Mouse (Mus musculus) limb, embryonic 15.5 days (tissue): Measurements from ENCODE around the gene Bub1b. TPM values are rescaled to one million over a fixed set of nuclear protein-coding genes. Genes with fewer than 3 reads are reported as not detected.

Experiments
- ATAC-seq: fragments of 200-750 bp; cut with Nextera tagmentation; 2 replicates; pipeline ENCODE4 v1.8.0; 2017; ENCODE audit warnings: low read depth, moderate TSS enrichment; ENCODE audit not compliant: insufficient number of reproducible peaks, low FRiP score, low TSS enrichment
- H3K27ac ChIP-seq: fragments of 300-500 bp; sonication (generic); 2 replicates; pipeline ENCODE4 v1.5.1; 2015; ENCODE audit warnings: moderate library complexity, mild to moderate bottlenecking, inconsistent platforms
- H3K27me3 ChIP-seq: fragments of 300-500 bp; sonication (generic); 2 replicates; pipeline ENCODE4 v1.6.1; 2015; ENCODE audit warnings: inconsistent platforms
- H3K36me3 ChIP-seq: fragments of 300-500 bp; sonication (generic); 2 replicates; pipeline ENCODE4 v1.6.1; 2015; ENCODE audit warnings: inconsistent platforms
- H3K4me1 ChIP-seq: fragments of 300-500 bp; sonication (generic); 2 replicates; pipeline ENCODE4 v1.6.1; 2015; ENCODE audit warnings: inconsistent platforms
- H3K4me2 ChIP-seq: fragments of 300-500 bp; sonication (generic); 2 replicates; pipeline ENCODE4 v1.6.1; 2015; ENCODE audit warnings: mild to moderate bottlenecking, inconsistent platforms
- H3K4me3 ChIP-seq: fragments of 300-500 bp; sonication (generic); 2 replicates; pipeline ENCODE4 v1.5.1; 2015; ENCODE audit warnings: mild to moderate bottlenecking, inconsistent platforms
- H3K9ac ChIP-seq: fragments of 300-500 bp; sonication (generic); 2 replicates; pipeline ENCODE4 v1.6.1; 2015; ENCODE audit warnings: inconsistent platforms
- H3K9me3 ChIP-seq: fragments of 300-500 bp; sonication (generic); 2 replicates; pipeline ENCODE4 v1.6.1; 2016; ENCODE audit warnings: inconsistent platforms
- WGBS: fragments of 180-500 bp; shearing (Covaris S2); methylation state at CpG from one replicate; pipeline ENCODE4 v1.1.7; 2015; 5-methylcytosine and 5-hydroxymethylcytosine counted together
- polyA plus RNA-seq: library from polyadenylated mRNA; unstranded; fragments of >200 nt; fragmentation: Nextera tagmentation; extraction: Ambion mirVana; gene quantifications from 2 replicates; pipeline ENCODE4 v1.2.1, GENCODE M21; 2015

The Bub1b gene
- polyA plus RNA-seq, 1 experiment from 2014 or later = 64.2 TPM

- WGBS = 81% methylated on average over 9 of the region's 9 CpGs
- Histone ChIP-seq H3K4me3 (no peak overlapping the region), H3K9me3 (no peaks in the 10 kb centered on the region), H3K27me3 (no peaks in the 10 kb centered on the region), H3K4me1 (no peaks in the 10 kb centered on the region), H3K9ac (no peak overlapping the region), H3K36me3 (no peaks in the 10 kb centered on the region), H3K27ac (no peak overlapping the region), H3K4me2 (no peak overlapping the region)
- no peak for ATAC-seq
Observed at GRCm38 (mm10) chr2:118572183-118572836, 25.7 kb upstream of the Bub1b start.

- H3K9ac ChIP-seq = no peak overlapping the region
- no peaks in the 10 kb centered on the region for H3K4me1 ChIP-seq
- H3K4me3 ChIP-seq = no peak overlapping the region
- H3K4me2 ChIP-seq = no peak overlapping the region
- no peaks in the 10 kb centered on the region for H3K27me3 ChIP-seq
- H3K36me3 ChIP-seq = no peaks in the 10 kb centered on the region
- ATAC-seq = no peak
- no peak overlapping the region for H3K27ac ChIP-seq
- H3K9me3 ChIP-seq = no peaks in the 10 kb centered on the region
- 76% methylated on average over 3 of the region's 3 CpGs for WGBS
Observed at GRCm38 (mm10) chr2:118573135-118573534, 24.9 kb upstream of the Bub1b start.

DNA sequence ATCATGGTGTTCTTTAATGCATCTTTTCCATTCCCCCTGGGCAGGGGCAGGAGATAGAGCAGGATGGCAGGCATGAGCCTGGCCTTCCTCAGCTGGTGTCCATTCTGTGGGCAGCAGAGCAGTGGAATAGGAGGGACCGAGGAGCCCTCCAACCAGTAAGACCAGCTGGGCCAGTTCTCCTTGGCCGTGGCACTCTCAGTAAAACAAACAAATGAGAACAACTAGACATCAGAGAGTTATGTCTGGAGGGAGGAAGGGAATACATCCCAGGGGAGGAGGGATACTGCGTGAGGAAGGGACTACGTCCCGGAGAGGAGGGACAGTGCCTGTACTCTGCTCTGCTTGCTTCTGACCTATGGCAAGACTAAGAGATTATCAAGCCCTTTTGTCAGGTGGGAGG lies 12.0 kb upstream of the Bub1b start:
- ATAC-seq = no peak
- WGBS = 64% methylated on average over 5 of the region's 5 CpGs
- H3K4me3 ChIP-seq = no peak overlapping the region

DNA sequence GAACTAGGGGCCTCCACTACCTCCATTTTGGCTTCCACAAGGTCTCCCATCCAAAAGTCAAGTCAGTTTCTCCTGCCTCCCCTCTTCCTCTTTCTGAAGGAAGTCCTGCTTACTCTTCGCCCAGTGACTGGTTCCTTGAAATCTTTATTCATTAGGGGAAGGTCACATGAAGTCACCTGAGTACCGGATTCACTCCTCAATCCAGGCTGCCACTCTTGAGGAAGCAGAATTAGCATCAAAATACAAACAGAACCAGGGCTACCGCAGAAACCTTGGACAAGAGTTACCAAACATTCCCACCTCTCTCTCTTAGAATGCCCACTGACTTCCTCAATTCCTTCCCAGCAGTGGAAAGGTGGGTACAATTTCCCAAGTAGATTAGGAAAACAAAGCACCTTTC lies 10.3 kb upstream of the Bub1b start:
- no peak overlapping the region for H3K4me3 ChIP-seq
- H3K4me1 ChIP-seq = no peaks in the 10 kb centered on the region
- no peak overlapping the region for H3K27ac ChIP-seq
- 62% methylated on average over 3 of the region's 3 CpGs for WGBS
- no peak overlapping the region for H3K9ac ChIP-seq
- no peak overlapping the region for H3K4me2 ChIP-seq
- no peaks in the 10 kb centered on the region for H3K9me3 ChIP-seq
- no peaks in the 10 kb centered on the region for H3K36me3 ChIP-seq
- H3K27me3 ChIP-seq = no peaks in the 10 kb centered on the region
- no peak for ATAC-seq

More for the DNA sequence above, 12.0 kb upstream of the Bub1b start:
- H3K27ac ChIP-seq = no peak overlapping the region
- H3K27me3 ChIP-seq = no peaks in the 10 kb centered on the region
- no peak overlapping the region for H3K4me2 ChIP-seq
- no peaks in the 10 kb centered on the region for H3K36me3 ChIP-seq
- H3K9ac ChIP-seq = no peak overlapping the region
- H3K4me1 ChIP-seq = no peaks in the 10 kb centered on the region
- H3K9me3 ChIP-seq = no peaks in the 10 kb centered on the region

DNA sequence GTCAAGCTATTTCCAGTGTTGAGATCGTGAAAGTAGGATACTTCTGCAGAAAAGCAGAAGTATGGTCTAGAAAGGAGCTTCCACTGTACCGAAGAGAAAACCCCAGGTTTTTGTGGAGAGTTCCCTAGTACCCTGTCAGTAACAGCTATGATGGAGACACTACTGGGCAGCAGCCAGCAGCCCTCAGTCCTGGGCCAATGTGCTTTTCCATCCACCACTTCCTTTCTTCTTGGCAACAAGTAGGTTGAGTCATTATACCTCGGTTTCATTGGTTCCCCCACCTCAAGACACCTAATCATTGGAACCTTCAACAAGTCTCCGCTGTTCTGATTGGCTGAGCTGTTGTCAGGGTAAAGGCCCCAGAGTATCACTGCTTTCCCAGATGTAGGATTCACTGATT lies 6.9 kb upstream of the Bub1b start:
- no peak overlapping the region for H3K27ac ChIP-seq
- H3K4me1 ChIP-seq = no peaks in the 10 kb centered on the region
- peak; percentile 71 for ATAC-seq
- H3K4me3 ChIP-seq = no peak overlapping the region
- no peaks in the 10 kb centered on the region for H3K27me3 ChIP-seq
- H3K9me3 ChIP-seq = no peaks in the 10 kb centered on the region
- no peaks in the 10 kb centered on the region for H3K36me3 ChIP-seq
- no peak overlapping the region for H3K4me2 ChIP-seq
- 73% methylated on average over 4 of the region's 4 CpGs for WGBS
- H3K9ac ChIP-seq = no peak overlapping the region

DNA sequence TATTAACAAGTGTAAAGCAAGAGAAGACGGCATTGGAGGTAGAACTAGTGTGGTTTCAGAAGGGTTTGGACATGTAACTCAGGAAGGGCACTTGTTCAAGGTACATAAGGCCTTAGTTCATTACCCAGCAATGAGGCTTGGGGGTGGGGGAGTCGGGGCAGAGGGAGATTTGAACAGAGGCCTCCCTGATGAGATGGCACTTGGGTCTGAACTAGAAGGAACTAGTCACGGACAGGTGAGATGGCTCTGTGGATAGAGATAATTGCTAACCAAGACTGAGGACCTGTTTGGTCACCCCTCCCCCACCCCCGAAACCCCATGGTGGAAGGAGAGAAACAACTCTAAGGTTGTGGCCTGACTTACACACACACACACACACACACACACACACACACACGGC lies 1.1 kb downstream of the Bub1b start:
- H3K36me3 ChIP-seq = peaks cover 26% of the 10 kb centered on the region; the same call in 1 of the 2 replicates
- no peak overlapping the region for H3K9ac ChIP-seq
- no peak overlapping the region for H3K27ac ChIP-seq
- H3K4me3 ChIP-seq = peak overlapping the region; percentile 70
- peak overlapping the region; percentile 81 for H3K4me2 ChIP-seq
- H3K4me1 ChIP-seq = peaks cover 20% of the 10 kb centered on the region
- 31% methylated on average over 5 of the region's 5 CpGs for WGBS
- H3K9me3 ChIP-seq = no peaks in the 10 kb centered on the region
- H3K27me3 ChIP-seq = no peaks in the 10 kb centered on the region
- no peak for ATAC-seq

GRCm38 (mm10) chr2:118601599-118602263 lies 3.7 kb downstream of the Bub1b start:
- Histone ChIP-seq H3K27me3 (no peaks in the 10 kb centered on the region), H3K4me2 (no peak overlapping the region), H3K4me1 (peaks cover 20% of the 10 kb centered on the region), H3K36me3 (peaks cover 49% of the 10 kb centered on the region), H3K4me3 (no peak overlapping the region), H3K9ac (no peak overlapping the region), H3K9me3 (no peaks in the 10 kb centered on the region), H3K27ac (no peak overlapping the region)
- no peak for ATAC-seq
- WGBS = 89% methylated on average over 18 of the region's 18 CpGs

DNA sequence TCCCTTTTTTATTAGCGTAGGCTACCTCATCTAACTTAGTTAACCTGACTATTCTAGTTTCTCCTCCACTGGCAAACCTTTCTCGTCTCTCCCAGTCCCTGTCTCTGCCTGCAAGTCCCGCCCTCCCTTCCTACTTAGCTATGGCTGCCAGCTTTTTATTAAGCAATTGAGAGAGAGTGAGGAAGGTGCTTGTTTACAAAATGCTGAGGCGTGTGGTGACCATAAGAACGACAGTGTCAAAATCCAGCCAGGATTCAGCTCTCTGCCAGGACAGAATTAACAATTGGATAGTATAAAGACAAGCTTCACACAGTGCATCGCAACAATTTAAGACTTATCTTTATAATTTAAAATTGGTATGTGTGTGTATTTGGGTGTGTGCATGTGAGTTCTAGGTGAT lies 6.1 kb downstream of the Bub1b start:
- Histone ChIP-seq H3K4me1 (peaks cover 11% of the 10 kb centered on the region), H3K9me3 (no peaks in the 10 kb centered on the region), H3K9ac (no peak overlapping the region), H3K4me3 (no peak overlapping the region), H3K27ac (no peak overlapping the region), H3K27me3 (no peaks in the 10 kb centered on the region), H3K4me2 (no peak overlapping the region), H3K36me3 (peaks cover 57% of the 10 kb centered on the region)
- no peak for ATAC-seq
- 85% methylated on average over 6 of the region's 6 CpGs for WGBS

- 87% methylated on average over 2 of the region's 2 CpGs for WGBS
Observed at GRCm38 (mm10) chr2:118606032-118606431, 8.0 kb downstream of the Bub1b start.

GRCm38 (mm10) chr2:118606976-118607375 lies 9.0 kb downstream of the Bub1b start:
- no peaks in the 10 kb centered on the region for H3K4me1 ChIP-seq
- H3K9ac ChIP-seq = no peak overlapping the region
- 80% methylated on average over 5 of the region's 5 CpGs for WGBS
- peaks cover 64% of the 10 kb centered on the region for H3K36me3 ChIP-seq
- H3K9me3 ChIP-seq = no peaks in the 10 kb centered on the region
- no peak overlapping the region for H3K4me3 ChIP-seq
- H3K27me3 ChIP-seq = no peaks in the 10 kb centered on the region
- ATAC-seq = no peak
- H3K4me2 ChIP-seq = no peak overlapping the region
- no peak overlapping the region for H3K27ac ChIP-seq

More at GRCm38 (mm10) chr2:118606032-118606431, 8.0 kb downstream of the Bub1b start:
- Histone ChIP-seq H3K4me2 (no peak overlapping the region), H3K9me3 (no peaks in the 10 kb centered on the region), H3K27ac (no peak overlapping the region), H3K36me3 (peaks cover 60% of the 10 kb centered on the region), H3K27me3 (no peaks in the 10 kb centered on the region), H3K4me1 (no peaks in the 10 kb centered on the region), H3K4me3 (no peak overlapping the region), H3K9ac (no peak overlapping the region)
- no peak for ATAC-seq

DNA sequence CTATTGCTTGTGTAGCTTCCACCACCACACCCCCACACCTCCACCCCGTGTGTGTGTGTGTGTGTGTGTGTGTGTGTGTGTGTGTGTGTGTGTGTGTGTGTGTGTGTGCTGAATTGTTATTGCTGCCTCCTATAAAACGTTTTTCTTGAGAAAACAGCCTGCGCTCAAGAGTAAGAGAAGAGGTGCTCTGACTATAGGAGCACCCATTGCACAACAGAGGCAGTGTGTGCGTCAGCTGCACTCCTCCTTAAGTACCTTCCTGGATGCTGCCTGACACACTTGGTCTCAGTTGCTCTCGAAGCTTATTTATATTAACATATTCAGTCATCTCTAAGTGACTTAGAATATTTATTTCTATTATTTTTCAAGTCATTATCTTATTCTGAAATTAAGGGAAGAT lies 20.0 kb downstream of the Bub1b start:
- no peak overlapping the region for H3K4me3 ChIP-seq
- H3K9ac ChIP-seq = no peak overlapping the region
- no peak for ATAC-seq
- no peak overlapping the region for H3K27ac ChIP-seq
- WGBS = 89% methylated on average over 5 of the region's 5 CpGs
- H3K36me3 ChIP-seq = peaks cover 77% of the 10 kb centered on the region
- H3K9me3 ChIP-seq = no peaks in the 10 kb centered on the region
- no peaks in the 10 kb centered on the region for H3K4me1 ChIP-seq
- no peak overlapping the region for H3K4me2 ChIP-seq
- no peaks in the 10 kb centered on the region for H3K27me3 ChIP-seq

DNA sequence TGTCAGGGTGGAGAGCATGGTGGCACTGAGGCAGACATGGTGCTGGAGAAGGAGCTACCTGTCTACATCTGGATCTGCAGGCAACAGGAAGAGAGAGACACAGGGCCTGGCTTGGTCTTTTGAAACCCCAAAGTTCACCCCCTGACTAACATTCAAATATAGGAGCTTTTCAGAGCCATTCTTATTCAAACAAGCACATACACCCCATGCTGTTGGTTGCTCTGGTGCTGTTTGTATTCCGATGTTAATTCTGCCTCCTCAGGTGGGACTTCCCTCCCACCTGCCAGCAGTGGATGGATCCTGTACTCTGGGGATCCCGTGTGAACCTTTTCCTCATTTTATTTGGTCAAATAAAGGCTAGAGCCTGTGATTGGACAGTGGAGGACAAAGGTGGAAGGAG lies 22.1 kb downstream of the Bub1b start:
- Histone ChIP-seq H3K9ac (no peak overlapping the region), H3K4me2 (no peak overlapping the region), H3K9me3 (no peaks in the 10 kb centered on the region), H3K36me3 (peaks cover 70% of the 10 kb centered on the region), H3K27me3 (no peaks in the 10 kb centered on the region), H3K4me3 (no peak overlapping the region), H3K4me1 (no peaks in the 10 kb centered on the region), H3K27ac (no peak overlapping the region)
- ATAC-seq = no peak
- 89% methylated on average over 2 of the region's 2 CpGs for WGBS
